Mouse (Mus musculus) MEL (cell line): ENCODE measurements at regions not wholly inside any gene's neighbourhood (a gene's known extent, or its start where the extent isn't known, plus 50 kb on each side); places are given as distances from the start of the nearest gene placed in this dataset.
A peak's percentile ranks its signal among the peaks of the same experiment; 100 is the strongest.

Experiments used
- DNase-seq: peaks from one replicate; pipeline ENCODE4 v3.0.0; 2011; ENCODE audit warnings: low read depth, low spot score
- H3K27ac ChIP-seq: 2 replicates; pipeline ENCODE4 v1.5.1; 2012; ENCODE audit warnings: low read depth, mild to moderate bottlenecking, control low read depth, low read length, moderate library complexity; ENCODE audit not compliant: control insufficient read depth
- H3K27me3 ChIP-seq, 2 experiments: fragments of 150-350 bp in 1 of 2; sonication (generic) in 1 of 2; 2 replicates each; pipeline ENCODE4 v1.6.1; 2012; ENCODE audit warnings: low read length in 2 of 2, mild to moderate bottlenecking in 2 of 2, improper control_type of control experiment in 1 of 2, moderate library complexity in 1 of 2; ENCODE audit not compliant: insufficient read depth in 2 of 2, control insufficient read depth in 1 of 2
- H3K36me3 ChIP-seq, 2 experiments: 2 replicates each; pipeline ENCODE4 v1.6.1; 2012 to 2014; ENCODE audit warnings: low read length in 2 of 2, improper control_type of control experiment in 1 of 2, inconsistent platforms in 1 of 2, mild to moderate bottlenecking in 1 of 2; ENCODE audit not compliant: insufficient read depth in 2 of 2, control insufficient read depth in 1 of 2
- H3K4me1 ChIP-seq, 2 experiments: fragments of 150-350 bp in 1 of 2; sonication (generic) in 1 of 2; 2 replicates each; pipeline ENCODE4 v1.6.1; 2012; ENCODE audit warnings: low read length in 2 of 2, improper control_type of control experiment in 1 of 2, mild to moderate bottlenecking in 1 of 2; ENCODE audit not compliant: insufficient read depth in 2 of 2, control insufficient read depth in 1 of 2
- H3K4me3 ChIP-seq, 2 experiments: fragments of 150-350 bp in 1 of 2; sonication (generic) in 1 of 2; 2 replicates each; pipeline ENCODE4 v1.5.1; 2012; ENCODE audit warnings: low read depth in 2 of 2, low read length in 2 of 2, mild to moderate bottlenecking in 2 of 2, moderate library complexity in 2 of 2, control low read depth in 1 of 2, improper control_type of control experiment in 1 of 2; ENCODE audit not compliant: control insufficient read depth in 1 of 2, insufficient read depth in 1 of 2
- H3K79me2 ChIP-seq: 2 replicates; pipeline ENCODE4 v1.6.1; 2012; ENCODE audit warnings: mild to moderate bottlenecking, low read length, moderate library complexity; ENCODE audit not compliant: control insufficient read depth, poor library complexity, insufficient read depth
- H3K9ac ChIP-seq: 2 replicates; pipeline ENCODE4 v1.6.1; 2012; ENCODE audit warnings: low read depth, mild to moderate bottlenecking, control low read depth, low read length, moderate library complexity; ENCODE audit not compliant: control insufficient read depth, poor library complexity, severe bottlenecking
- H3K9me3 ChIP-seq: fragments of 150-350 bp; sonication (generic); replicated peaks from 2 replicates; pipeline ENCODE4 v1.6.1; 2012; ENCODE audit warnings: mild to moderate bottlenecking, low read length, improper control_type of control experiment, moderate library complexity; ENCODE audit not compliant: insufficient read depth
- CHD2 ChIP-seq: IDR thresholded peaks from 2 replicates; pipeline ENCODE4 v1.6.1; 2011; ENCODE audit warnings: low read length, improper control_type of control experiment
- CTCF ChIP-seq, 3 experiments: IDR thresholded peaks in 2 of 3; conservative IDR thresholded peaks in 1 of 3; 2 replicates each; pipeline ENCODE4 v1.5.1; 2011 to 2012; ENCODE audit warnings: low read length in 3 of 3, low read depth in 2 of 3, mild to moderate bottlenecking in 2 of 3, improper control_type of control experiment in 1 of 3, inconsistent platforms in 1 of 3, mixed read lengths in 1 of 3, moderate library complexity in 1 of 3; ENCODE audit not compliant: control insufficient read depth in 1 of 3, insufficient read depth in 1 of 3, poor library complexity in 1 of 3, severe bottlenecking in 1 of 3
- ELF1 ChIP-seq: IDR thresholded peaks from 2 replicates; pipeline ENCODE4 v1.6.1; 2014; ENCODE audit warnings: low read depth, mild to moderate bottlenecking, inconsistent platforms, low read length, improper control_type of control experiment, moderate library complexity
- EP300 ChIP-seq, 2 experiments: IDR thresholded peaks; 2 replicates each; pipeline ENCODE4 v1.6.1; 2011; ENCODE audit warnings: improper control_type of control experiment in 2 of 2, low read length in 2 of 2, low read depth in 1 of 2, mild to moderate bottlenecking in 1 of 2
- HCFC1 ChIP-seq: IDR thresholded peaks from 2 replicates; pipeline ENCODE4 v1.6.1; 2012; ENCODE audit warnings: low read depth, mild to moderate bottlenecking, inconsistent platforms, low read length, improper control_type of control experiment, moderate library complexity
- KAT2A ChIP-seq: conservative IDR thresholded peaks from 2 replicates; pipeline ENCODE4 v1.6.1; 2012; ENCODE audit warnings: low read depth, low read length, improper control_type of control experiment, inconsistent platforms
- MAFK ChIP-seq: IDR thresholded peaks from 2 replicates; pipeline ENCODE4 v1.6.1; 2011; ENCODE audit warnings: low read depth, mild to moderate bottlenecking, low read length, improper control_type of control experiment, borderline replicate concordance
- MXI1 ChIP-seq: IDR thresholded peaks from 2 replicates; pipeline ENCODE4 v1.6.1; 2011; ENCODE audit warnings: mild to moderate bottlenecking, low read depth, low read length, improper control_type of control experiment
- NRF1 ChIP-seq: IDR thresholded peaks from 2 replicates; pipeline ENCODE4 v1.6.1; 2014; ENCODE audit warnings: low read depth, mild to moderate bottlenecking, inconsistent platforms, low read length, improper control_type of control experiment, moderate library complexity; ENCODE audit not compliant: poor library complexity, insufficient read depth, severe bottlenecking
- POLR2AphosphoS2 ChIP-seq: IDR thresholded peaks from 2 replicates; pipeline ENCODE4 v1.6.1; 2011; ENCODE audit warnings: low read length, improper control_type of control experiment
- POLR2AphosphoS5 ChIP-seq: IDR thresholded peaks from 2 replicates; pipeline ENCODE4 v1.6.1; 2012; ENCODE audit warnings: low read depth, borderline replicate concordance, mild to moderate bottlenecking, inconsistent platforms, low read length, moderate library complexity, mixed read lengths
- SIN3A ChIP-seq: IDR thresholded peaks from 2 replicates; pipeline ENCODE4 v1.6.1; 2012; ENCODE audit warnings: low read length, improper control_type of control experiment, inconsistent platforms
- SMC3 ChIP-seq: IDR thresholded peaks from 2 replicates; pipeline ENCODE4 v1.6.1; 2011; ENCODE audit warnings: low read depth, low read length, improper control_type of control experiment
- TCF12 ChIP-seq: IDR thresholded peaks from 2 replicates; pipeline ENCODE4 v1.6.1; 2014; ENCODE audit warnings: low read depth, mild to moderate bottlenecking, inconsistent platforms, low read length, improper control_type of control experiment, moderate library complexity
- UBTF ChIP-seq: IDR thresholded peaks from 2 replicates; pipeline ENCODE4 v1.6.1; 2012; ENCODE audit warnings: low read depth, mild to moderate bottlenecking, inconsistent platforms, low read length, improper control_type of control experiment, moderate library complexity, borderline replicate concordance; ENCODE audit not compliant: insufficient read depth
- USF2 ChIP-seq, 2 experiments: IDR thresholded peaks; 2 replicates each; pipeline ENCODE4 v1.6.1; 2011 to 2012; ENCODE audit warnings: improper control_type of control experiment in 2 of 2, low read length in 2 of 2, borderline replicate concordance in 1 of 2, inconsistent platforms in 1 of 2, low read depth in 1 of 2, mild to moderate bottlenecking in 1 of 2; ENCODE audit not compliant: insufficient read depth in 1 of 2
- ZKSCAN1 ChIP-seq: IDR thresholded peaks from 2 replicates; pipeline ENCODE4 v1.6.1; 2012; ENCODE audit warnings: low read depth, mild to moderate bottlenecking, inconsistent platforms, low read length, improper control_type of control experiment, moderate library complexity
- ZMIZ1 ChIP-seq: IDR thresholded peaks from 2 replicates; pipeline ENCODE4 v1.6.1; 2012; ENCODE audit warnings: low read depth, mild to moderate bottlenecking, inconsistent platforms, low read length, improper control_type of control experiment, moderate library complexity

- H3K4me1 ChIP-seq, result no peaks in the 10 kb centered on the region
- peaks cover 0 to 2% of the 10 kb centered on the region in 2 experiments; a peak in 1 of 4 replicates for H3K27me3 ChIP-seq
- no peaks in the 10 kb centered on the region for H3K36me3 ChIP-seq
- H3K9ac ChIP-seq, result no peak overlapping the region
- H3K27ac ChIP-seq, result no peak overlapping the region
- no peak for DNase-seq
- H3K9me3 ChIP-seq, result no peaks in the 10 kb centered on the region
- H3K4me3 ChIP-seq, result no peak overlapping the region
- no peak for TF ChIP-seq ELF1
- no peak for TF ChIP-seq KAT2A
- no peak for TF ChIP-seq NRF1
- no peak for TF ChIP-seq HCFC1
- no peak for TF ChIP-seq EP300 (IDR thresholded peaks at IDR 0.05; ENCODE audit: low read depth in 1 of 2, low read length in 2 of 2)
- no peak for TF ChIP-seq POLR2AphosphoS2
- no peak for TF ChIP-seq SMC3
- no peak for TF ChIP-seq SIN3A
- no peak for TF ChIP-seq USF2 (IDR thresholded peaks at IDR 0.05; ENCODE audit: borderline replicate concordance in 1 of 2, insufficient read depth in 1 of 2, low read depth in 1 of 2, low read length in 2 of 2)
- no peak for TF ChIP-seq UBTF
- TF ChIP-seq MXI1, result no peak
- no peak for TF ChIP-seq CHD2
- no peak for TF ChIP-seq ZMIZ1
- TF ChIP-seq MAFK, result no peak
- TF ChIP-seq POLR2AphosphoS5, result no peak
- TF ChIP-seq, all 39 proteins: peak for 0
- H3K79me2 ChIP-seq, result no peaks in the 10 kb centered on the region
Observed at GRCm38 (mm10) chr3:40262536-40262935, 268.6 kb upstream of the Intu start.

- no peak overlapping the region for H3K4me3 ChIP-seq
- no peak for TF ChIP-seq CTCF (IDR thresholded peaks at IDR 0.05 in 2 of 3, conservative IDR thresholded peaks at IDR 0.05 in 1 of 3; ENCODE audit: control insufficient read depth in 1 of 3, insufficient read depth in 1 of 3, low read depth in 2 of 3, low read length in 3 of 3, poor library complexity in 1 of 3, severe bottlenecking in 1 of 3)
- no peak for TF ChIP-seq ZKSCAN1
- TF ChIP-seq EP300 (IDR thresholded peaks at IDR 0.05; ENCODE audit: low read depth in 1 of 2, low read length in 2 of 2), result no peak
- TF ChIP-seq TCF12, result no peak
- peak; percentile 66 for TF ChIP-seq MAFK
- DNase-seq, result no peak
- H3K36me3 ChIP-seq, result no peaks in the 10 kb centered on the region
- H3K27me3 ChIP-seq, result no peaks in the 10 kb centered on the region
- no peak overlapping the region for H3K9ac ChIP-seq
- H3K4me1 ChIP-seq, result no peaks in the 10 kb centered on the region
- H3K79me2 ChIP-seq, result no peaks in the 10 kb centered on the region
- no peaks in the 10 kb centered on the region for H3K9me3 ChIP-seq
- no peak overlapping the region for H3K27ac ChIP-seq
Observed at GRCm38 (mm10) chr3:40267514-40267913, 263.6 kb upstream of the Intu start.
